Mouse (Mus musculus) left cerebral cortex, adult 11 months (tissue): ENCODE data around the gene Ints3.

ENCODE experiments used
- DNase-seq: peaks from one replicate; pipeline ENCODE4 v3.0.0; 2022; ENCODE audit warnings: low spot score

Gene Ints3

DNA sequence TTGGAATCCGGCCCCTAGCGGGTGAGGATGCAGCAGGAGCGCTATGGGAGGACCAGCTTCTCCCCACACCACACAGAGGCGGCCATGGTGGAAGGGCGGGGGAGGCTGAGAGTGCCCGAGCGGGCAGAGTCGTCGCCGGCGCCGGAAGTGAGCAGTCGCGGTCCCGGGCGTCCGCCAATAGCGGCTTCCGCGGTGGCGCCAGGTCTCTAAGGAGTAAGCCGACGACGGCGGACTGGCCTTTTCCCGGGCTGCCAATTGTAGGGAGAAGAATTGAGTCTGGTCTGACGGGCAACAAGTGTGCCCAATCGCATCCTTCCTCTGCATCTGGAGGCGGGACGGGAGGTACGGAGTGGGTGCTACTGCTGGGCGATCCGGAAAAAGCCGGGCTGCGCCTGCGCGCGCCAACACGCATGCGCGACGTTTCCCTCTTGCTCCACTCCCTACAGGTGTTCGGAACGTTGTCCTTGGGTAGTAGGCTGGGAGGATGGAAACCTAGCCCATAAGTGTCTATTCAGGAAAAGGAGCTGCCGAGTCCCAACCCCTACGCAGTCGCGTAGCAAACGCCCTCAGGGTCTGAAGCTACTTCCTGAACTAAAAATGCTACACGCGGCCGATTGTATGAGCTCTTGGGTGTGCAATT lies at the start of gene Ints3:
Gene Ints3, minus strand, starts transcription at position 242 of the 640 bp plus-strand sequence.
- peak; percentile 100 for DNase-seq

DNA sequence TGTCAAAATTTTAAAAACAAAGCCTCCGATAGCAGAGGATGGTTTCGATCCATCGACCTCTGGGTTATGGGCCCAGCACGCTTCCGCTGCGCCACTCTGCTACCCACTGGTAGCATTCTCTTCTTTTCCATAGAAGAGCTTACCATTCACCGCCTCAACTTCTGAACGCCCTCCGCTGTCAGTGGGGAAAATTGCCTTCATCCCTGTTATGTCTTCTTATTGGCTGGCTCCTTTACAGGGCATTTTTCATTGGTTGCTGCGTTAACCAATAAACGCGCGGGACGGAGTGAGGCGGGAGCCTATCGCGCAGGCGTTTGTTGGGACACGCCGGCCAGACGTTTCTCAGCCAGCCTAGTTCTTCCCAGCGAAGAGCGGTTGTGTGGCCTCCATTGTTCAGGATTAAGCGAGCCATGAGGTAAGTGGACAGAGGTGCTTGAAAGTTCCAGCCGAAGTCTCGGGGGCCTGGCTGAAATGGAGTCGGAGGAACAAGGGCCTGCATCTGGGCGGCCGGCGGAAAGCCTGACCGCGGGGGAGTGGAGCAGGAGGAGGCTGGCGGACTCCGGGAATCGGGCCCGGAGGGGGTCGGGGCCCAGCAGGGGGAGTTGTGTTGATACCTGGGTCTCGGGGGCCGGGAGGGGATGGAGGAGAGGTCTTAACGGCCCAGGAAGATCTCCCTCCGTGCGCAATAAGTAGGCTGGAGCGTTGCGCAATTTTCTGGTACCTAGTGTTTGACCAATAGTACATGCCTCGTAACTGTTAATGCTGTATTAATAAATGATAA lies 42.6 kb upstream of the Ints3 start, which contains the start of gene Ilf2:
Gene Ilf2, plus strand, starts transcription at position 296 of the 781 bp plus-strand sequence.
- peak; percentile 96 for DNase-seq

DNA sequence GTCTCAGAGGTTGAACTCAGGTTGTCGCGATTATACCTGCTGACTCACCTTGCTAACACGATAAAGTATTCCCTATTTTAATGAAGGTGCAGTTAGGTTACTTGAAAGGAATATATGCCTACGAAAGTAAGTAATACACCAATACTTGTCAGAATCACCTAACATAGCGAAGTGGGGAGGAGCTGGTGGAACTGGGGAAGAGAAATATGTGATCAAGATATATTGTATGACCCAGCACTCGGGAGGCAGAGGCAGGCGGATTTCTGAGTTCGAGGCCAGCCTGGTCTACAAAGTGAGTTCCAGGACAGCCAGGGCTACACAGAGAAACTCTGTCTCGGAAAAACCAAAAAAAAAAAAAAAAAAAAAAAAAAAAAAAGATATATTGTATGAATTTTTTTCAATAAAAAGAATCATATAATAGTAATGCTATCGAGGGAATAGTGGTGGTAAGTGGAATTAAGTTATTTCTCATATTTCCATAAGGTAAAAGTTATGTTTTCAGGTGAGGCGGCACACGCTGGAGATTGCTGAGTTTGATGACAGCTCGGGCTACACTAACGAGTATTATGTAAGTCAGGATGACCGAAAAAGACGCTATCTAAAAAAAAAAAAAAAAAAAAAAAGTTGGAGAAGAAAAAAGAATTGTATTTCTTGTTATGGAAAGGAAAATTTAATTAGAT lies 41.9 kb upstream of the Ints3 start:
- DNase-seq = no peak

DNA sequence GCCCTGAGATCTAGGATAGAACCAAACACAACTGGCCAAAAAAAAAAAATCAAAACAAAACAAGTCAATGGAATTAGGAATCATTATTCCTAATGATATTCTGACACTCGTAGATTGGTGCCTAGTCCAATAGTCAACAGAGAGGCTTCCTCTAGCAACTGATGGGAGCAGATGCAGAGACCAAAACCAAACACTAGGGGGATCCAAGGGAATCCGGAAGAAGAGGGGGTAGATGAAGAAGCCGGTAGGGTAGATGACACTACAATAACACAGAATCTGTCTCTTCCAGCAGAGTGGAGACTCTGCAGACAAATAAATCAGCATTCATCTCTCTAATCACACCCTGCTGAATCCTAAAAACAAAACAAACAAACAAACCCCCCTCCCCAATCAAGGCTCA lies 38.8 kb upstream of the Ints3 start:
- no peak for DNase-seq

DNA sequence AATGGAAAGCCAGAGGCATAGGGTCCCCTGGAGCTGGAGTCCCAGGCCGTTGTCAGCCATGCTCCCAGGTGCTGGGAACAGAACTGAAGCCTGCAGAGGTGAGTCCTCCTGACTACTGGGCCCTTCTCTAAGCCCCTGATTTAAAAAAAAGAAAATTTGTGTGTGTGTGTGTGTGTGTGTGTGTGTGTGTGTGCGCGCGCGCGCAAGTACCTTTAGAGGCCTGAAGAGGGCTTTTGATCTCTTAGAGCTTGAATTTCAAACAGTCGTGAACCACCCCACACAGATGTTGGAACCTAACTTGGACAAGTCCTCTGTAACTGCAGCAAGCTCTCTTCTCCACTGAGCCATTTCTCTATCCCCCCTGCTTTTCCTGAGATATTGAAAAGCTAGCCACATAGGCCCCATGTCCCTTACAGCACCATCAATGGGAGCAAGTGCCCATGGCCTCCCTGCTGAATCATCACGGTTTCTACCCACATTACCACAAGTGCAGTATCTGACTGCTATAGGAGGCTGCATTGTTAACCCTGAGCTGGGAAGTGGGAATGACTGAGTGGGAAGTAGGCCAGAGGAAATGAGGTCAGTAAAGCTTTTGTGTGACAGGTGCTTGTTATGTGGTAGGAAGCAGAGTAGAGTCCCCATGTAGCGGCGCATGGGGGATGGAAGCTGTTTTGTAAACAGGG lies 34.3 kb upstream of the Ints3 start:
- DNase-seq = no peak

DNA sequence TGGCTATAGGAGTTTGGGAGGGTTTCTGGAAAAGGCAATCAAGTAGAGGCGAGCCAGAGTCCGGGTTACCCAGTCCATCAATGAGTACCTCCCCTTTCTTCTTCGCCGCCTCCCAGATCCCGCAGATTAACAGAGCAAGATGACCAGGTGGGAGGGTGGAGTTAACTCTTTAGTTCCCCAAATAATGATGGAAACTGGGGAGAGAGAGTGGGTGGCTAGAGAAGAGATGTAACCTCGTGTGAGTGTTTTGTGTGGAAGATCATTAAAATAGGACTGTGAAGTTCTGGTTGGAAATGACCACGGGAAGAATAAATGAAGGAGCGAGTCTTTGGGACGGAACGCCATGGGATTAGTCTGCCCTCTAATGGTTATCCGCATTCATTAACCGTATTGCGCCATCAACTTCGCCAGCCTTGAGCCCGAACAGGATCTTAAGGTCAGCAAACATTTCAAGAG lies 32.9 kb upstream of the Ints3 start:
- DNase-seq = no peak

DNA sequence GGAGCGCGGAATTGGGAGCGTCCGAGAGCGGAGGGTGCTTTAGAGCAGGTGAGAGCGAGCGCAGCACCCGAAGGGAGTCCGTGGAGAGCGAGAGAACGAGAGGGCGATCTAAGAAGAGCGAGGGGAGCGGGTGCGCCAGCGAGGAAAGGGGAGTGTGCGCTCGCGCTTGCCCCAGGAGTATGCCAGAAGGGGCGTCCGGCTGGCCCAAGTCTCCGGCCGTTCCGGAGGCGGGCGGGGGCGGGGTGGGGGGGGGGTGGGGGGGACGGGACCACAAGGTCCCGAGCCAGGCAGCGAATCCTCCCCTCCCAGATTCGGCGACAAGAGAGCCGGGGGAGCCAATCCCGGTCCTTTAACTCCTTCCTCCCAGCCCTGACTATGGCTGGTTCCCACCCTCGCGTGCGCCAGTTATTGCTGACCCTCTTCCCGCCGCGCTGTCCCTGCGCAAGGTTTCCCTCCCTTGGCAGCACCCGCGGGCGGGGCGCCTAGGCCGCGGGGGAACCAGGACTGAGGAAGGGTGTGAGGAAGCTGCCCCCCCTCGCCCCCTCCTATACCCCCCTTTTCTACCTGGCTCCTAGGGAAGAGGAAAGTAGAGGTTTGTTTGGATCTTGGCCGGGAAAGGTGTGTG lies 32.4 kb upstream of the Ints3 start, which contains the start of gene Npr1:
Gene Npr1, minus strand, starts transcription at position 181 of the 625 bp plus-strand sequence.
- DNase-seq = no peak

DNA sequence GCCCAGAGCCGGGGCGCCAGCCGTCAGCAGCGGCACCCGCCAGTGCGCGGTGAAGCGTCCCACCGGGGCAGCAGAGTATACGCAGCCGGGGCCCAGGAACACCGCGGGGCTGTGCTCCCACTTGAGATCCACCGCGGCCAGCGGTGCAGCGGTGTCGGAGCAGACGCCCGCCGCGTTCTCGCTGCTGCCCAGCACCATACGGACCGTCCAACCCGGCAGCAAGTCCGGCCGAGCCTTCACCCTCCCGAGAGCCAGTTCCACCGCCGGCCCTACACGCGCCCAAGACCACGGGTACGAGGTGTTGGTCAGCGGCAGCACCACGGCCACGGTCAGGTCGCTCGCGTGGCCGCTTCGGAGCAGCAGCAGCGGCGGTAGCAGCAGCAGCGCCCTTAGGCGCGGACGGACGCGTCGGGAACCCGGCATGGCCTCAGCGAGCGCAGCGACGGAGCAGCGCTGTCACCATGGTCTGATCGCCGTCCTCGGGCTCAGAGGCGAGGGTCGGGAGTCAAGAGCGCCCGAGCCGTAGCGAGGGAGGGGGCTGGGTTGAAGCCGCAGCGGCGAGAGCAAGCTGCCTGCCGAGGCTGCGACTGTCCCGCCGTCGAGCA lies 31.8 kb upstream of the Ints3 start:
- no peak for DNase-seq

DNA sequence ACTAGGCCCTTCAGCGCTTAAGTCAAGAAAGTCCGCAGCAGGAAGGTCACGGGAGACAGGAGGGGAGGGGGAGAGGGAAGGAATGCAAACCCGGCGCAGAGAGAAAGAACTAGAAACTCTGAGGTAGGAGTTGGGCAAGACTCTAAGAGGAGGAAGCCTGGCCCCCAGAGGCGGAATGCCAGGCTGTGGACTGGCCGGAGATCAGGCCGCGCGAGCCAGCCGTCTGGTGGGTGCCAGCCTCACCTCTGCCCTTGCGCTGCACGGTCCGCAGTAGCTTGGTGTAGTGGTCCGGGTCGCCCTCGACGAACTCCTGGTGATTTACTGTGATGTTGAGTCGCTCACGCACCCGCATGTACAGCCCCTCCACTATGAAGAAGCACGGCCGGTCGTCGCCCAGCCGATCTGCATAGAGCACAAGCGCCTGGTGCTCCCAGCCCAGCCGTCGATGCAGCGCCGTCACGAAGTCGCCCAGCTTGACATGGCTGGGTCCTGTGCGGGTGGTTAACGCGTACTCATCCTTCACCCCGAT lies 31.2 kb upstream of the Ints3 start:
- no peak for DNase-seq

DNA sequence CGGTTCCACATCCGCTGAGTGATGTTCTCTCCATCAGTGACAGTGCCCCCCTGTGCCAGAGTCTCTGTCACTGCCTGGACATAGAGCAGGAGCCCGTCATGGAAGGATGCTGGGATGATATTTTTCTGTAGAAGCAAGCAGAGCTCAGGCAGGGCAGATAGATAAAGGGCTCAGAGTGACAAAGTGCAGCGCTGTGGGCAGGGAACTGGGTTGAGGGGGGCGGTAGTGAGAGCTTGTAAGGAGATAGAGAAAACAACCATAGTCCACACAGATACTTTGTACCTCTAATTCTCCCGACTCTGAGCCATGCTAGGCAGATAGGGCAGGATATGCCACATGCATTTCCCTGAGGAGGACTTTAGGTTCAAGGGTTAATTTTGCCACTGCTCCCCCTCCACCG lies 29.2 kb upstream of the Ints3 start:
- no peak for DNase-seq

DNA sequence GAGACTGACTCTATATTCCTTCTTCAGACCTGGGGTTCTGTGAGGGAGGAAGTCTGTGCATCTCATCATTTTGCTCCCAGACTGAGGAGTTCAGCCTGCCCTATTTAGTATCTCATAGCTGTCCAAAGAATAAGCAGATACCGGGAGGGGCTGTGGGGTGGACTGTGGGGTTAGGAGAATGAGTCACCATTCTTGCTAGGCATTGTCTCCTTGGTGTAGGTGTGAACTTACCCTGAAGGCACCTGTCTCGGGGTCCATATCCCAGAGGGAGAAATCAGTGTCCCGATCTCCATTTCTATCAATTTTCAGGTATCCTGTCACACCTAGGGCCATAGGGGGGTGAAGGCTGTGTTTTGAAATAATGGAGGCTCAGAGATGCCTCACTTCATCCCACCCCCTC lies 28.5 kb upstream of the Ints3 start:
- no peak for DNase-seq

DNA sequence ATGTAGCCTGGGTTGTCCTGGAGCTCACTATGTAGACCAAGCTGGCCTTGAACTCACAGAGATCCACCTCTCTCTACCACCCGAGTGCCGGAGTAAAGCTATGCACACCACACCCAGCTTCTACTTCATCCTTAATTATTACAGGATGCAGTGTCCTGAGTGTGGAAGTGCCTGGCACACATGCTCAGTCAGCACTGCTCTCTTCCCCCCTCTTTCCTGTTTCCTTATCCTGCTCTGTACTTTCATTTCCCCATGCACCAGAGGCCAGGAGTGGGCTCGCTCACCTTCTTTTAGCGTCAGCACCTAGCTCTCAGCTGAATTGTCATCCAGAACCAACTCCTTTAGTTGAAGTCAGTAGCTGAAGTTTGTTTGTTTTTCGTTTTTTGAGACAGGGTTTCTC lies 26.9 kb upstream of the Ints3 start:
- DNase-seq = no peak

DNA sequence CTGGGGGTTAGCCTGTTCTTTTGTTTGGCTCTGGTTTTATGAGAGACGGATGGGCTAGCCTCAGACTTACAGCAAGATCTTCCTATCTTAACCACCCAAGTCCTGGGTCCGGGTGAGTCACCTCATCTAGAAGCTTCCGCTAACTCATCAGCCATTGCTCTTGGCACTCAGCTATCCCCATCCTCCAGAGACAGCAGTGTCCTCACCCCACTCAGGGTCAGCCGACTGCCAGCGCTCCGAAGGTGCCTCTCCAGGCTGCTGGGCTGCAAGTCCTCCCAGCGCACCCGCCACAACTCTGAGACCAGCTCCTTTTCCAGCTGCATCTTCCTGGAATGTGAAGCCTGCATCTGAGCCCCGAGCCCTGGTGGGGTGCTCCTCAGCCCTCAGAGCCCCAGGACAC lies 26.3 kb upstream of the Ints3 start:
- no peak for DNase-seq

DNA sequence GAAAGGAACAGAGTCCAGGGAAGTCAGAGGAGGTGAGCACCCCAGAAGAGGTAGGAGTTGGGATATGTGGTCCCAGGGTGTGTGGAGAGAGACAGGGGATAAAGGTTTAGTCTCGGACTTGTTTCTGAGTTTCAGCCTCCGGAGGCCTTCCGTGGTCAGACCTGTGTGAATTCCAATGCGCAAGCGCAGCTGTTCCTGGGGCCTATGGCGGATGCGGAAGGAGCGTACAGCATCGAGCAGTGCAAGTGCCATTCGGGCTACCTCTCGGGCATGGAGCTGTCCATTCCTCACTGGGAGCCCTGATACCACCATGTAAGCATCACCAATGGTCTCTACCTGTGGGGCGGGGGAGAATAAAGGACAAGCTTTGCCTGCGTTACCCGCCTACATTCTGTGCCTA lies 21.5 kb upstream of the Ints3 start:
- DNase-seq = no peak

DNA sequence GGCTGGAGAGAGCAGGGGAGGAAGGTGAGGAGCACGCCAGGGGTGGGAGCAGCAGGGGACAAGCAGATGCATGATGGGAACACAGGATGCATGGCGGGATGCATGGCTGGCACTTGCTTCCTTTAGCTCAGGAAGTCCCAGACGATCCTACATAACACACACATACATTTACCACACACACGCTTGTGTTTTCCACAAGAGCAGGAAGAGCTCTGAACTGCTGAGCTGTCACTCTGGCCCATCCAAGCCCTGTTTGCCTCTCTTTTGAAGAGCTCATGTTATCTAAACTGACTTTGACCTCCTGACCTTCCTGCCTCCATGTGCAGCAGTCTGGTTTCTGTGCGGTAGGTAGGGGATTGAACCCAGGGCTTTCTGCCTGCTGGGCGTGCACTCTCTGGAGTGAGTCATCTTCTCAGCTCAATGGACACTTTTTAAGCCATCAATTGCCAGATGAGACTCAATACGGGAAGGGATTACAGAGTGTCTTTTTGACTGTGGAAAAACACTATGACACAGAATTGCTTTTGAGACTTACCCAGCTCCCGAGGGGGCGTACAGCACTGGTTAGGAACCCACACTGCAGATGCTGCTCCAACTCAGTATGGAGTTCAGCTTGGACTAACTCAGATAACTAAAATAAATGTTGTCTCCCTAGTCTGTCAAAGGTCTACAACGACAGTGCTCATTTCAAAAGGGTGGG lies 18.1 kb upstream of the Ints3 start:
- DNase-seq = no peak

DNA sequence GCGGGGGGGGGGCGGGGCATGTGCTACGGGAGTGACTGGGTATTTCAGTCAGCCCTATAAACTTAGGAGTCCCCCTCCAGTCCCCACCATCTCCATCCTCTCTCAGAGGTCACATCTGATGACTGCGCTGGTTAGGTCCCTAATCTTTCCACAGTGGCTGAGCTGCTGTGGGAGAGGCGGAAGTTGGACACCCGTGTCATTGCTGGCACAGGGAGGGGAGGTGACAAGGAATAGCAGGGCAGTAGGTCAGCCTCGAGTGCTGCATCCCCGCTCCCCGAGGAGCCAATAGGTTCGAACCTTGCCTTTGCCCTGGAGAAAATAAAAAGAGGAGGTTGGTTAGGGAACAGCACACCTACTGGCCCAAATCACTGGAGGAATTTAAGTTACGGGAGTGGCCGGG lies 17.5 kb upstream of the Ints3 start:
- DNase-seq = no peak

DNA sequence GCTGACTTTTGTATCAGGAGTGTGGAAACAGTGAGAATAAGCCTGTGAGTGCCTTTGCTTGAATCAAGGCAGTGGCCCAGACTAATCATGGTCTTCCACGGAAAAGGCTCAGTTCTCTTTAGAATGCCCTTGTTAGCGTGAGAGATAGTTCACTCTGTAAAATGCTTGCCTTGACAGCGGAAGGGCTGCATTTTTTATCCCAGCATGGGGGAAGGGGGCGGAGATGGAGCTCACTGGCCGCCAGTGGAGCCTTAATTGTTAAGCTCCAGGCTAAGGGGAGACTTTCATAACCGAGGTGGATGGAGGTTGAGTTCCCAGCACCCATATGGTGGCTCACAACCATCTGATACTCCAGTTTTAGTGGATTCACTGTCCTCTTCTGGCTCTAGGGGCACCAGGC lies 15.2 kb upstream of the Ints3 start:
- no peak for DNase-seq

DNA sequence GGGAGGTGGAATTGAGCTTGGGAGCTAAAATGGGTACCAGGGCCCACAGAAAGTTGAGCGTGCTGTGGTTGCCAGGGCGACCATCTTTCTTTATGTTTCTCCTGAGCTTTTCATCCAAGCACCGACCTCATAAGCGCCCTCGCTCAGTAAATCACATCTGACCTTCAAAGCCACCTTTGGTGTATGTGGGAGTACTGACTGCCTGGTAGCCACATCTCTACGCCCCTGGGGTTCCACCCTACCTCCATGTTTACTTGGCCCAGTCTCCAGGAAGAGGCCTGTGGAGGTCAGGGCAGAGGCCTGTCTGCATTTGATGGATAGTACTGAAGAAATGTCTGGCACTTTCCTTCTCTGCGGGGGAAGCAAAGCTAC lies 13.7 kb upstream of the Ints3 start:
- DNase-seq = no peak

DNA sequence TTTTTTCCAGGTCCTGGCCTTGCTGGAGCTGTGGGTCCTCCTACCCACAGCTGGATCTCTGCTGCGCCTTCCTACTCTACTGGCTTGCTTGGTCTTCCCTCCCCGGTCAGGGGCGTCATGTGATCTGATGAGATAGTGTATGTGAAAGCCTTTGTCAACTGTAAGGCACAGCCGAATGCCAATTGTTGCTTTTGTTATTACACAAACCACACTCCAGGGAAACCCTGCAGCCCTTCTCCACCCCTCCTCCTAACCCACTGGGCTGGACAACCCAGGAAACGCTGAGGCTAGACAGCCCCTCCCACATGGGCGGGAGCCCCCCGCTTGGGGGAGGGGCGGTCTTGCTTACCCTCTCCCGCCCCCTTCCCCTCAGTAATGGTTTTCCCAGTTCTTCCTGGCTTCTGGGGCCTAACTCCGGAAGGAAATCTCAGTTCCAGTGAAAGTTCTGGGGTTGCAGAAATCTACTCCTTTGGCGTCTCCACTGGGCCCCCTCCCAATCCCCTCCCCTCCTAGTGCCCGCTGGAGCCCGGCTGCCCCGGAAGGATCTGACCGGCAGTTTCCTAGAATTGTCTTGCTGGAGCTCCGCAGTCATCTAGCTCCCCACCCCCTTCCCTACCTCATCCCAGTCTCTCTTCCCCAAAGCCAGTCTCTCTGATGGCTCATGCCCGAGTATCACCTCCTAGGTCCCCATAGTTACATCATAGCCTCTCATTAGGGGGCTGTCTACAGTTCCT lies 13.1 kb upstream of the Ints3 start:
- peak; percentile 72 for DNase-seq
